22 mouse cellular contexts compared by ENCODE assay signal in the genomic region with DNA sequence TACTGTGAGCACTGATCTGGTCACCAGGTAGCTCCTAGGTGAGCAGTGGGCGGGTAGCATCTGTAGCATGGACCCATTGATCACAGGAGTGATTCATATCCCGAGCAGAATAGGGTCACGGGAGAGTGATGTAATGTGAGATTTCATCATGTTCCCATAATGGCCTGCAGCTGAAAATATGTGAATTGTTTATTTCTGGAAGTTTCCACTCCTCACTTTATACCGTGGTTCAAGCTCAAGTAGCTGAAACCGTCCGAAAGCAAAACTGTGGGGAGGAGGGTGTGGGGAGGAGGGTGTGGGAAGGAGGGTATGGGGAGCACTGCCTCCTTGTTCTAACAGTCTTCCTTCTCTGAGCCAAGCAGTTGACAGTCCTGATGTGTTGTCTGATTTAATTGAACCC. TPM values are rescaled to one million over a fixed set of nuclear protein-coding genes. Genes with fewer than 3 reads are reported as not detected.
DNase-seq lines count a peak whose midpoint lies in the region; ATAC-seq and TF ChIP-seq lines count a peak whose summit lies in the region.
"Had no signal": no experiment of that assay in that cellular context is flagged by ENCODE, and none has a peak within 500 bp of the region (broad histone marks: within the 10 kb centered on the region; RNA-seq: fewer than 3 reads in every experiment).

No protein-coding gene starts in this region.

- no peak overlapping the region for H3K9ac ChIP-seq in lung, embryonic 14.5 days
- H3K9ac ChIP-seq in stomach, postnatal 0 days (ENCODE audit: low read length), result no peak overlapping the region
- H3K9ac ChIP-seq: embryonic facial prominence, embryonic 13.5 days; forebrain, embryonic 12.5 days; heart, embryonic 13.5 days; hindbrain, embryonic 12.5 days had no signal

- H3K9me3 ChIP-seq in lung, embryonic 14.5 days (ENCODE audit: low read depth, low read length), result no peaks in the 10 kb centered on the region
- no peaks in the 10 kb centered on the region for H3K9me3 ChIP-seq in stomach, postnatal 0 days (ENCODE audit: control insufficient read depth, low read length)
- H3K9me3 ChIP-seq: embryonic facial prominence, embryonic 13.5 days; forebrain, embryonic 12.5 days; heart, embryonic 13.5 days; hindbrain, embryonic 12.5 days had no signal

- H3K36me3 ChIP-seq in lung, embryonic 14.5 days (ENCODE audit: insufficient read depth), result no peaks in the 10 kb centered on the region
- no peaks in the 10 kb centered on the region for H3K36me3 ChIP-seq in stomach, postnatal 0 days (ENCODE audit: control insufficient read depth, insufficient read depth, low read length)
- H3K36me3 ChIP-seq: embryonic facial prominence, embryonic 13.5 days; forebrain, embryonic 12.5 days; heart, embryonic 13.5 days; hindbrain, embryonic 12.5 days had no signal

- H3K4me1 ChIP-seq in lung, embryonic 14.5 days (ENCODE audit: insufficient read depth), result peaks cover 11% of the 10 kb centered on the region; the same call in 1 of the 2 replicates
- no peaks in the 10 kb centered on the region for H3K4me1 ChIP-seq in lung, adult 2 months (ENCODE audit: control insufficient read depth, insufficient read depth, low read length)
- H3K4me1 ChIP-seq in stomach, postnatal 0 days (replicated peaks; ENCODE audit: control insufficient read depth, insufficient read depth), result no peaks in the 10 kb centered on the region
- H3K4me1 ChIP-seq: heart, embryonic 13.5 days; hindbrain, embryonic 12.5 days had no signal

- H3K4me3 ChIP-seq in lung, embryonic 14.5 days (ENCODE audit: low read depth, low read length), result no peak overlapping the region
- no peak overlapping the region for H3K4me3 ChIP-seq in lung, adult 2 months (replicated peaks; ENCODE audit: extremely low read depth, low read depth, low read length)
- no peak overlapping the region for H3K4me3 ChIP-seq in stomach, postnatal 0 days (ENCODE audit: low read depth, low read length)
- H3K4me3 ChIP-seq: embryonic facial prominence, embryonic 13.5 days; forebrain, embryonic 12.5 days; heart, embryonic 13.5 days; hindbrain, embryonic 12.5 days had no signal

- TF ChIP-seq EP300 in stomach, postnatal 0 days (optimal IDR thresholded peaks at IDR 0.05), result no peak

- 34% methylated on average over 6 of the region's 6 CpGs for WGBS in lung, embryonic 14.5 days
- WGBS in lung, adult 2 months, result 49% methylated on average over 6 of the region's 6 CpGs
- WGBS in stomach, postnatal 0 days, result 30% methylated on average over 6 of the region's 6 CpGs

- no peak for TF ChIP-seq CTCF in lung, embryonic 14.5 days (IDR thresholded peaks at IDR 0.05; ENCODE audit: low read depth)
- no peak for TF ChIP-seq CTCF in lung, adult 2 months (IDR thresholded peaks at IDR 0.05; ENCODE audit: insufficient read depth, low read length)
- TF ChIP-seq CTCF in stomach, postnatal 0 days (IDR thresholded peaks at IDR 0.05; ENCODE audit: low read depth), result no peak

- no peak overlapping the region for H3K4me2 ChIP-seq in lung, embryonic 14.5 days
- no peak overlapping the region for H3K4me2 ChIP-seq in stomach, postnatal 0 days (replicated peaks; ENCODE audit: low read depth)
- H3K4me2 ChIP-seq: embryonic facial prominence, embryonic 13.5 days; forebrain, embryonic 12.5 days; heart, embryonic 13.5 days; hindbrain, embryonic 12.5 days had no signal

- H3K27me3 ChIP-seq in lung, embryonic 14.5 days (ENCODE audit: insufficient read depth, low read length), result no peaks in the 10 kb centered on the region
- H3K27me3 ChIP-seq in stomach, postnatal 0 days (ENCODE audit: control insufficient read depth, insufficient read depth, low read length), result no peaks in the 10 kb centered on the region
- H3K27me3 ChIP-seq: embryonic facial prominence, embryonic 13.5 days; forebrain, embryonic 12.5 days; heart, embryonic 13.5 days; hindbrain, embryonic 12.5 days; Patski had no signal

- DNase-seq in adrenal gland, adult 2 months, result peak; percentile 40
- no peak for DNase-seq in adrenal gland, postnatal 10 days
- DNase-seq in lung, embryonic 14.5 days, result peak; percentile 51
- no peak for DNase-seq in lung, adult 2 months
- DNase-seq in lung, postnatal 10 days, result peak; percentile 5
- DNase-seq in lung, postnatal 4 days, result no peak
- no peak for DNase-seq in stomach, postnatal 0 days (ENCODE audit: low spot score)
- DNase-seq in gastrocnemius, postnatal 25 days, result no peak
- DNase-seq: cerebellum, adult 18-20 months; cerebellum, adult 9-11 months; cerebellum, postnatal 36 days; gastrocnemius, postnatal 14 days; heart, postnatal 36 days had no signal

- ATAC-seq in lung, embryonic 14.5 days (ENCODE audit: insufficient read depth), result peak; percentile 35; the same call in 1 of the 2 replicates
- peak; percentile 35; the same call in 1 of the 2 replicates for ATAC-seq in stomach, postnatal 0 days (ENCODE audit: low FRiP score, low TSS enrichment)
- ATAC-seq: activated CD4-positive, CD25-positive, alpha-beta regulatory T cell, adult 4 months; forebrain, embryonic 16.5 days; hindbrain, postnatal 0 days; Patski had no signal

- no peak overlapping the region for H3K27ac ChIP-seq in lung, embryonic 14.5 days (ENCODE audit: low read depth)
- no peak overlapping the region for H3K27ac ChIP-seq in stomach, postnatal 0 days (replicated peaks)
- H3K27ac ChIP-seq: embryonic facial prominence, embryonic 13.5 days; forebrain, embryonic 12.5 days; heart, embryonic 13.5 days; hindbrain, embryonic 12.5 days; hindbrain, postnatal 0 days had no signal

- no peak for TF ChIP-seq POLR2A in lung, adult 2 months (IDR thresholded peaks at IDR 0.05; ENCODE audit: borderline replicate concordance, extremely low read depth, low read depth, low read length)

RNA-seq across cellular contexts. Expression of a gene that starts 54.3 kb away (rescaled TPM):
- total RNA-seq in adrenal gland, adult 2 months (2021), result under 1 TPM; 0.24 to 0.35 TPM
- 0.13 and 0.20 TPM in 2 replicates for polyA plus RNA-seq in adrenal gland, adult 2 months (2012; rRNA removed)
- total RNA-seq in adrenal gland, postnatal 10 days (2021), result 1 to 10 TPM; 1.0 to 4.2 TPM
- polyA plus RNA-seq in lung, embryonic 14.5 days (2014; fragmentation: Nextera tagmentation; extraction: Ambion mirVana), result 0.07 and 0.11 TPM in 2 replicates
- polyA plus RNA-seq in lung, adult 2 months (2012; rRNA removed), result 0.17 and 2.6 TPM in 2 replicates
- polyA plus RNA-seq in stomach, postnatal 0 days (2015; fragmentation: Nextera tagmentation; extraction: Ambion mirVana), result 1.2 TPM in 2 replicates
- total RNA-seq in gastrocnemius, postnatal 25 days (2021), result 10 to 100 TPM; 28.5 to 39.3 TPM
- total RNA-seq: granulocyte monocyte progenitor cell, adult 5-6 weeks had no signal

Comparison
In these comparisons a context has a peak if more than half of its experiments do, and no peak if none do; other contexts are left out.
1. DNase-seq: peak in adrenal gland, adult 2 months (single experiment), lung, embryonic 14.5 days (single experiment) and lung, postnatal 10 days (single experiment); none in adrenal gland, postnatal 10 days (single experiment), lung, adult 2 months (single experiment), lung, postnatal 4 days (0 of 2), stomach, postnatal 0 days (single experiment) and gastrocnemius, postnatal 25 days (single experiment).